Mouse (Mus musculus) kidney, embryonic 14.5 days (tissue): ENCODE measurements around the gene Zyx. TPM values are rescaled to one million over a fixed set of nuclear protein-coding genes. Genes with fewer than 3 reads are reported as not detected.

Source experiments
- ATAC-seq: fragments of 200-750 bp; cut with Nextera tagmentation; 2 replicates; pipeline ENCODE4 v1.8.0; 2017; ENCODE audit warnings: moderate number of reproducible peaks, mild to moderate bottlenecking, moderate TSS enrichment, moderate library complexity; ENCODE audit not compliant: low FRiP score, low TSS enrichment
- H3K27ac ChIP-seq: fragments of 300-500 bp; sonication (generic); 2 replicates; pipeline ENCODE4 v1.5.1; 2014; ENCODE audit warnings: low read depth, mild to moderate bottlenecking, low read length, moderate library complexity, mixed read lengths
- H3K27me3 ChIP-seq: fragments of 300-500 bp; sonication (generic); 2 replicates; pipeline ENCODE4 v1.6.1; 2014; ENCODE audit warnings: mild to moderate bottlenecking, low read length; ENCODE audit not compliant: control insufficient read depth, insufficient read depth
- H3K36me3 ChIP-seq: fragments of 300-500 bp; sonication (generic); 2 replicates; pipeline ENCODE4 v1.6.1; 2014; ENCODE audit warnings: low read length, mixed read lengths; ENCODE audit not compliant: control insufficient read depth, insufficient read depth
- H3K4me1 ChIP-seq: fragments of 300-500 bp; sonication (generic); 2 replicates; pipeline ENCODE4 v1.6.1; 2014; ENCODE audit warnings: low read length, mixed read lengths; ENCODE audit not compliant: control insufficient read depth, insufficient read depth
- H3K4me2 ChIP-seq: fragments of 300-500 bp; sonication (generic); replicated peaks from 2 replicates; pipeline ENCODE4 v1.6.1; 2014; ENCODE audit warnings: low read depth, mild to moderate bottlenecking, low read length
- H3K4me3 ChIP-seq: fragments of 300-500 bp; sonication (generic); 2 replicates; pipeline ENCODE4 v1.5.1; 2014; ENCODE audit warnings: mild to moderate bottlenecking, low read length
- H3K9ac ChIP-seq: fragments of 300-500 bp; sonication (generic); 2 replicates; pipeline ENCODE4 v1.6.1; 2014; ENCODE audit warnings: low read depth, mild to moderate bottlenecking, low read length, moderate library complexity
- H3K9me3 ChIP-seq: fragments of 300-500 bp; sonication (generic); 2 replicates; pipeline ENCODE4 v1.6.1; 2016; ENCODE audit warnings: low read length; ENCODE audit not compliant: control insufficient read depth
- WGBS: fragments of 180-500 bp; shearing (Covaris S2); extraction: QIAGEN DNeasy Blood & Tissue Kit; methylation state at CpG from one replicate; pipeline ENCODE4 v1.1.7; 2014; 5-methylcytosine and 5-hydroxymethylcytosine counted together
- polyA plus RNA-seq: library from polyadenylated mRNA; unstranded; fragments of >200 nt; fragmentation: Nextera tagmentation; extraction: Ambion mirVana; gene quantifications from 2 replicates; pipeline ENCODE4 v1.2.1, GENCODE M21; 2014

The Zyx gene
- polyA plus RNA-seq, 1 experiment from 2014 or later, result 118 TPM

DNA sequence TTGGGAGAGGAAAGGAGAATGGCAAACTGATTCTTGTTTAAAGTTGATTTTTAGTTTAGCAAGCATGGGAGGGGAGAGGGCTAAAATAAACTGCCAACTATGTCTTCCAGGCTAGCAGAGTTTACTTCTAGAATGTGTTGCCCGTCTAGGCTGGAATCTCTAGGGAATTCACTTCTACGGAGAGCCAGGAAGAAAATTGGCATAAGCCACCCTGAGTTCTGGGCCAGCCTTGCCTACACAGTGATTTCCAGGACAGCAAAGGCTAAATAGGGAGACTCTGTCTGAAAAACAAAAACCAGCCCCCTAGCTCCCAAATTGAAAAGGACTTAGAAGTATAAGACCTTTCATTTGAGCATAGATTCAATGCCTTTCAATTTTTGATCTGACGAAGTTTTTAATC, 30.1 kb downstream of the Zyx start:
- H3K36me3 ChIP-seq, result no peaks in the 10 kb centered on the region
- no peaks in the 10 kb centered on the region for H3K9me3 ChIP-seq
- H3K4me3 ChIP-seq, result no peak overlapping the region
- H3K9ac ChIP-seq, result no peak overlapping the region
- H3K27ac ChIP-seq, result no peak overlapping the region
- H3K27me3 ChIP-seq, result no peaks in the 10 kb centered on the region
- H3K4me1 ChIP-seq, result peaks cover 14% of the 10 kb centered on the region
- 52% methylated on average over 3 of the region's 3 CpGs for WGBS
- no peak for ATAC-seq
- H3K4me2 ChIP-seq, result no peak overlapping the region

DNA sequence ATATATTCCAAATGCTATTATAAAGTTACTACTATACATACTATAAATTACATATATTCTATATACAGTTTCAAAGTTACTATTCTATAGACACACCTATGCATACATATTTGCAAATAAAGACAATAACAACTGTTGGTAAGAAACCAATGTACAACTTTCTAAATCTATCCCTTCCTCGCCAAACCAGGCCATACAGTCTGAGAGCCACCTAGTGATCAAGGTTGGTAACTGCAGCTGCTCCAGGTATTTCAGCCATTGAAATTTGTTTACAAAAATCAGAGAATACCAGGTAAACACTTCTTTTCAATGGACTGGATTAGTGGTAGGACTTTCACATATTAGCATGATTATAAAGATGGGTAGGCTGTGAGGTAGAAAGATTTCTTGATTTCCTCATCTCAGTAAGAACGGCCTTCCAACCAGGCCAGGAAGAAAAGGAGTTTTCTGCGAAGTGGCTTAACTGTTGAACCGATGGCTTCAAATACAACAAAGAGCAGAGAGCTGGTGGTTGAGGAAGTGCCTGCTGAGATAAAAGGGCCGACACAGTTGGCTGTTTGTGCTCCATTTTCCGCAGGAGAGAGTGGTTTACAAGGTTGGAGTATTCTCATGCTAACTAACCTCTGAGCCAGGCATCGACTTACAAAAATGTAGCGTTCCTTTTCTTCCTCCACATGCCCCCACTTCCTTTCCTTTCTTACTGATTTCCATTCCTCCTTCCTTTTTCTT, 31.1 kb downstream of the Zyx start:
- peak overlapping the region; percentile 28; the same call in 1 of the 2 replicates for H3K9ac ChIP-seq
- peaks cover 14% of the 10 kb centered on the region for H3K4me1 ChIP-seq
- no peaks in the 10 kb centered on the region for H3K36me3 ChIP-seq
- no peak overlapping the region for H3K27ac ChIP-seq
- no peaks in the 10 kb centered on the region for H3K9me3 ChIP-seq
- no peaks in the 10 kb centered on the region for H3K27me3 ChIP-seq
- no peak overlapping the region for H3K4me3 ChIP-seq
- H3K4me2 ChIP-seq, result no peak overlapping the region
- WGBS, result 19% methylated on average over 8 of the region's 8 CpGs
- ATAC-seq, result no peak; the same call in 1 of the 2 replicates

DNA sequence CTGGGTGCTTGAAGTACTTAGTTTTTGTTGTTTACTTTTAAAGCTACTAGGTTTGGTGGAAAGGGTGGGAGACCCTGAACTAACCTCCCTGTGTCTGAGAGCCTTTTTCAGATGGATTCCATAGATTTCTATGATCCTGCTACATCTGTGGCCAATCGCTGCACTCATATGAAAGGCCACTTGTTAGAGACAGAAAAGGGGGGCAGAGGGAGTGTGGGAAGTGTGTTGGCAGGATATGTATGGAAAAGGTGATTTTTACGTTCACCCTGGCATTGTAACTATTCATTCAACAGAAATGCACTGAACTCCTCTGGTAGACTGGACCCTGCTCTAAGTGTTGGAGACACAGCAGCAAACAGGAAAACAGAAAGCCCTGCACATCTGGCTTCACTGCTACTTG, 31.8 kb downstream of the Zyx start:
- ATAC-seq, result no peak
- no peak overlapping the region for H3K27ac ChIP-seq

DNA sequence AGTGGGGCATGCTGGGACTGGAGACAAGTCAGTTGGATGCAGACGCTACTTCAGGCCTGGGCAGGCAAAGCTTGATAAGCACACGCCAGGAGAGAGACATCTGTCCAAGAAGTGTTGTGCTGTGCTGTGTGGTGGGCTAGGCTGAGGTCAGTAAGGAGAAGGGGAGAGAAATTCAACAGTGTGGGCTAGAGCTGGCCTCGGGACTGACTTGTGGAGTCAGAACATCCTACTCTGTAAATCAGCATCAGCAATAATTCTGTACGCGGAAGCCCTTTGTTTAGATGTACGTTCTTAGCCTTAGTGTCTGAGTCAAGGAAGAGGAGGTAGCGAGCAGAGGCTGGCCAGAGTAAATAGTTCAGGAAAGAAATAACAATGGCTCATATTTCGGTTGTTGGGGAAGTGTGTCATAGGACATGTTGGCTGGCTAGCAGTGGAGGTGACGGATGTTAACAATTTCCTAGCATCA, 32.5 kb downstream of the Zyx start:
- Histone ChIP-seq H3K4me2 (no peak overlapping the region), H3K27ac (peak overlapping the region; percentile 25; the same call in 1 of the 2 replicates), H3K27me3 (no peaks in the 10 kb centered on the region), H3K9me3 (no peaks in the 10 kb centered on the region), H3K36me3 (no peaks in the 10 kb centered on the region), H3K9ac (no peak overlapping the region), H3K4me1 (peaks cover 4% of the 10 kb centered on the region; the same call in 1 of the 2 replicates), H3K4me3 (no peak overlapping the region)
- ATAC-seq, result peak; percentile 53
- 30% methylated on average over 9 of the region's 9 CpGs for WGBS

More for the DNA sequence above, 31.8 kb downstream of the Zyx start:
- 59% methylated on average over 2 of the region's 2 CpGs for WGBS
- H3K9ac ChIP-seq, result no peak overlapping the region
- no peak overlapping the region for H3K4me3 ChIP-seq
- H3K4me1 ChIP-seq, result peaks cover 11% of the 10 kb centered on the region
- H3K4me2 ChIP-seq, result no peak overlapping the region
- H3K36me3 ChIP-seq, result no peaks in the 10 kb centered on the region
- no peaks in the 10 kb centered on the region for H3K27me3 ChIP-seq
- H3K9me3 ChIP-seq, result no peaks in the 10 kb centered on the region

DNA sequence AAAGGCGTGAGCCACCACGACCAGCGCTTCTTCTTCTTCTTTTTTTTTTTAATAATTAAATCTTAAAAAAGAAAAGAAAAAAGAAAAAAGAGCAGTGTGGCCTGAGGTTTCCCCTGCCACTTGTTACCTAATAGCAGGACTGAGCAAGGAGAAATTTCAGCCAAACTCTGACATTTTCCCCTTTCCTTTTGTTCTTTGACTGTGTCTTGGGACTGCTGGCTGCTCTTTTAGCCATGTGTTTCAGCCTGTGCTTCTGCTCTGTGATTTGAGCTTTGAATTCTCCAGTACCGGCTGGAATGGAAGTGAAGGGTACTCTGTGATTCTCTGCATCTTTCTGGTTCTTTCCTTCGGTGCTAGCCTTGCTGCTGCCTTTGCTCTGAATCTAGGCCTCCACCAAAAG, 33.9 kb downstream of the Zyx start:
- Histone ChIP-seq H3K9me3 (no peaks in the 10 kb centered on the region), H3K4me1 (peaks cover 4% of the 10 kb centered on the region; the same call in 1 of the 2 replicates), H3K9ac (no peak overlapping the region), H3K4me3 (no peak overlapping the region), H3K36me3 (no peaks in the 10 kb centered on the region), H3K4me2 (no peak overlapping the region), H3K27ac (no peak overlapping the region), H3K27me3 (no peaks in the 10 kb centered on the region)
- no peak for ATAC-seq
- 95% methylated on average over 5 of the region's 5 CpGs for WGBS

DNA sequence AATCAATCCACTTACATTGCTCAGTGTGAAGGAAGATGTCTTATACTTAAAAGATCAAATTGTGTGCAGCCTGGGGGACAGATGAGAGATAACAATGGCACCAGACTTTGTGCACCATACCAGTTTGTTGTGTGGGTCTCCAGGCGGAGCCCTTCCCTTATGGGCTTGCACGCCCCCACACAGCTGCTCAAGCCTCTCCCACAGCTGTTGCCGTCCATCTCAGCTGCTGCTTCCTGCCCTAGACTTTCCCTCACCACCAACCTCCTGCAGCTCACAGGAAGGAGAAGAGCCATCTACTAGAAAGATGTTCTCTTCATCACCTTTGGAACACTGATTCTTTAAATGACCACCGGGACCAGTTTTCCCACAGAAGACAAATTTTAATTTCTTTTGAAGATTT, 36.2 kb downstream of the Zyx start:
- Histone ChIP-seq H3K9ac (no peak overlapping the region), H3K4me2 (no peak overlapping the region), H3K36me3 (no peaks in the 10 kb centered on the region), H3K4me3 (no peak overlapping the region), H3K27ac (no peak overlapping the region), H3K4me1 (peaks cover 4% of the 10 kb centered on the region; the same call in 1 of the 2 replicates), H3K27me3 (no peaks in the 10 kb centered on the region), H3K9me3 (no peaks in the 10 kb centered on the region)
- WGBS, result 54% methylated on average over 4 of the region's 4 CpGs
- no peak for ATAC-seq

DNA sequence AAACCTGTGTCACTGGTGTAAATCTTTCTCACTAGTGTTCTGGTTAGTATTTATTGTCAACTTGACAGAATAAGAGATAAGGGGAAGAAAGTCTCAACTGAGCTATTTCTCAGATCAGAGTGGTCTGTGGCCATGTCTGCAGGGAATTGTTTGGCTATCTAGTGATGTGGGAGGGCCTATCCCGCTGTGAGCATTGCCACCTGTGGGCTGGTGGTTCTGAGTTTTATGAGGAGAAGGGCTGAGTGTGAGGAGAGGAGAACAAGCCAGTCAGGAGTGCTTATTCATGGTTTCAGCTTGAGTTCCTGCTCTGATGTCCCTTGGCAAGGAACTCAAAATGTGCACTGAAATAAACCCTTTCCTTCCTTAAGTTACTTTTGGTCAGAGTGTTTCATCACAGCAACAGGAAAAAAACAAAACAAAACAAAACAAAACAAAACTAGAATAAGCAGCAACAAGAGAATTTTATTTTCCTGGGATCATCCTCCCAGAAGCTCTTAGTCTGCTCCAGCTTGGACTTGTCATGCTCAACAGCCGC, 42.4 kb downstream of the Zyx start:
- ATAC-seq, result peak; percentile 93
- H3K9me3 ChIP-seq, result no peaks in the 10 kb centered on the region

DNA sequence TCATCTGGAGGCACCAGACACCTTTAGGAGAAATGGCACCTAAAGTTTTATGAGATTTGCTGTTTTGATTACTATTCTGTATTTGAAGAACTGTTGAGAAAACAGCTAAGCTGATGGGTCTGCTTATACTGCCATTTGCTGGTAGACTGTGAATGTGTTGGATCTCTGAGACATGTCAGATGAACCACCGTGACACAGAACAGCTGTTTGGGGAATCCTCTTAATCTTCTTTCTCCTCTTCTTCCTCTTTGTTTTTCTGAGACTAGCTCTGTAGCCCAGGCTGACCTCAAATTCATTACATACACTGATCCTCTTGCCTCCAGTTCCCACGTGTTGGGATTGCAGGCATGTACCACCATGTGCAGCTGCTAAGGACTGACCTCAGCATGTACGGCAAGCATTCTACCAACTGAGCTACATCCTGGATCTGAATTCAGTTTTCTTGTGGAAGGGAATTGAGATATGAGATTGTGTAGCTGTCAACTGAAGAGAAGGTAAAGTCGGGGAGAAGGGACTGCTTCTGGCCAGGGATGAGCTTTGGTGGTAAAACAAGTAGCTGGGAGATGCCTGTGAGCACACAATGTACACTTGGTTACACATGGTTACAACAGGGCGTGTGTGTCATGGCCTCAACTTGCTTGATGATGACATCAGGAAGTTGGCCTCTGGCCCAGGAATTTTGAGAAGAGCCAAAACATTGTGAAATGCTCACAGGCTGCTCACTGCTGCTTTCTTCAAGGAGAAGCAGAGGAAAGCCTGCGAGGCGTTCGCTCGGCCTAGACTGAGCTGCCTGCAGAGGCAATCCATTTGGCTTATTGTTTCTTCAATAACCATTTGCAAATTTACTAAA, 46.8 kb downstream of the Zyx start:
- ATAC-seq, result no peak

More for the DNA sequence above, 42.4 kb downstream of the Zyx start:
- Histone ChIP-seq H3K27ac (no peak overlapping the region), H3K27me3 (no peaks in the 10 kb centered on the region), H3K9ac (no peak overlapping the region), H3K4me1 (no peaks in the 10 kb centered on the region), H3K36me3 (no peaks in the 10 kb centered on the region), H3K4me3 (no peak overlapping the region), H3K4me2 (no peak overlapping the region)
- 19% methylated on average over 2 of the region's 2 CpGs for WGBS

More for the DNA sequence above, 46.8 kb downstream of the Zyx start:
- Histone ChIP-seq H3K4me1 (no peaks in the 10 kb centered on the region), H3K27me3 (no peaks in the 10 kb centered on the region), H3K9me3 (no peaks in the 10 kb centered on the region), H3K36me3 (no peaks in the 10 kb centered on the region), H3K27ac (no peak overlapping the region), H3K4me2 (no peak overlapping the region), H3K4me3 (no peak overlapping the region), H3K9ac (no peak overlapping the region)
- WGBS, result 68% methylated on average over 9 of the region's 9 CpGs
